Mouse (Mus musculus) limb, embryonic 12.5 days (tissue): ENCODE data around the gene Rab31. TPM values are rescaled to one million over a fixed set of nuclear protein-coding genes. Genes with fewer than 3 reads are reported as not detected.

Source experiments
- ATAC-seq: fragments of 200-750 bp; cut with Nextera tagmentation; 2 replicates; pipeline ENCODE4 v1.8.0; 2017; ENCODE audit warnings: low read depth, moderate TSS enrichment; ENCODE audit not compliant: insufficient number of reproducible peaks, insufficient read depth, low FRiP score, low TSS enrichment
- H3K27ac ChIP-seq: fragments of 300-500 bp; sonication (generic); 2 replicates; pipeline ENCODE4 v1.5.1; 2016; ENCODE audit warnings: mild to moderate bottlenecking, moderate library complexity
- H3K27me3 ChIP-seq: fragments of 300-500 bp; sonication (generic); 2 replicates; pipeline ENCODE4 v1.6.1; 2016; ENCODE audit warnings: mild to moderate bottlenecking, moderate library complexity
- H3K36me3 ChIP-seq: fragments of 300-500 bp; sonication (generic); 2 replicates; pipeline ENCODE4 v1.6.1; 2016; ENCODE audit warnings: mild to moderate bottlenecking, moderate library complexity
- H3K4me1 ChIP-seq: fragments of 300-500 bp; sonication (generic); replicated peaks from 2 replicates; pipeline ENCODE4 v1.6.1; 2016
- H3K4me2 ChIP-seq: fragments of 300-500 bp; sonication (generic); 2 replicates; pipeline ENCODE4 v1.6.1; 2016; ENCODE audit warnings: mild to moderate bottlenecking, moderate library complexity
- H3K4me3 ChIP-seq: fragments of 300-500 bp; sonication (generic); replicated peaks from 2 replicates; pipeline ENCODE4 v1.5.1; 2016; ENCODE audit warnings: mild to moderate bottlenecking
- H3K9ac ChIP-seq: fragments of 300-500 bp; sonication (generic); replicated peaks from 2 replicates; pipeline ENCODE4 v1.6.1; 2016; ENCODE audit warnings: mild to moderate bottlenecking, moderate library complexity
- H3K9me3 ChIP-seq: fragments of 300-500 bp; sonication (generic); 2 replicates; pipeline ENCODE4 v1.6.1; 2016; ENCODE audit warnings: mild to moderate bottlenecking, moderate library complexity
- WGBS: fragments of 180-500 bp; shearing (Covaris S2); methylation state at CpG from one replicate; pipeline ENCODE4 v1.1.7; 2016; 5-methylcytosine and 5-hydroxymethylcytosine counted together
- polyA plus RNA-seq: library from polyadenylated mRNA; unstranded; fragments of >200 nt; fragmentation: Nextera tagmentation; extraction: Ambion mirVana; gene quantifications from 2 replicates; pipeline ENCODE4 v1.2.1, GENCODE M21; 2016

Rab31 gene
- polyA plus RNA-seq, 1 experiment from 2014 or later: 54.0 TPM

DNA sequence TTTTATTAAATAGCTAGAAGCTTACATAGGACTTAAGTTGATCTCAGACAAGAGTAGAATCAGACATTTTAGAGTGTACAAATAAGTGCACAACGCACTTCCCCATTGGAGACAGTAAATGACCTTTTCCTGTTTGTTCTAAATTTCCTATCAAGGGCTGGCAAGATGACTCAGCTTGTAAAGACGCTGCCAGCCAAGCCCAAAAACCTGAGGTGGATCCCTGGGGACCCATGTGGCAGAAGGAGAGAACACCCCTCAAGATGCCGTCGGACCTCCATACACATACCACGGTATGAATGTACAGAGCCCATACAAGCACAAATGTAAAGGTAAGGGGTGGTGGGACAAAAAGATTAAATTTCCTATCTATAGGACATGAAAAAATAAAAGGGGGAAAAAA lies 35.4 kb downstream of the Rab31 start:
- 89% methylated on average over 5 of the region's 5 CpGs for WGBS
- Histone ChIP-seq H3K4me3 (no peak overlapping the region), H3K9ac (no peak overlapping the region), H3K27ac (no peak overlapping the region), H3K4me1 (no peaks in the 10 kb centered on the region), H3K4me2 (no peak overlapping the region), H3K9me3 (no peaks in the 10 kb centered on the region), H3K27me3 (no peaks in the 10 kb centered on the region), H3K36me3 (no peaks in the 10 kb centered on the region)
- ATAC-seq: no peak

DNA sequence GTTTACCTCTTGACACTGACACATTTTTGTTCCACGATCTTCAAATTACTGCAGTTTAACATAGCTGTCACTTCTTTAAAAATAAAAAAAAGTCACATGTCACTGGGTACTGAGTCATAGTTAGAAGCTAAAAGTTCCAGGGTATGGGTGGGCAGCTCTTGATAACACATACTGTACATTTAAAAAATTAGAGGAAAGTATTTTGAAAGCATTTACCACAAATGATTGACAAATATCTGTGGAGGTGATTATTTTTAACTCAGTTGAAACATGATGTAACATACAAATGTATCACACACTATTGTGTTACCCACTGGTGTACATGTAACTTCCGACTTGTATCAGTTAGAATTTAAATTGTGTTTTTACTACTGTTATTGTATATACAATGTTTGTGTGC lies 37.5 kb downstream of the Rab31 start:
- Histone ChIP-seq H3K9ac (no peak overlapping the region), H3K27ac (no peak overlapping the region), H3K27me3 (no peaks in the 10 kb centered on the region), H3K4me3 (no peak overlapping the region), H3K4me2 (no peak overlapping the region), H3K4me1 (no peaks in the 10 kb centered on the region), H3K9me3 (no peaks in the 10 kb centered on the region), H3K36me3 (no peaks in the 10 kb centered on the region)
- ATAC-seq: no peak
- WGBS: 95% methylated on average over 2 of the region's 2 CpGs

DNA sequence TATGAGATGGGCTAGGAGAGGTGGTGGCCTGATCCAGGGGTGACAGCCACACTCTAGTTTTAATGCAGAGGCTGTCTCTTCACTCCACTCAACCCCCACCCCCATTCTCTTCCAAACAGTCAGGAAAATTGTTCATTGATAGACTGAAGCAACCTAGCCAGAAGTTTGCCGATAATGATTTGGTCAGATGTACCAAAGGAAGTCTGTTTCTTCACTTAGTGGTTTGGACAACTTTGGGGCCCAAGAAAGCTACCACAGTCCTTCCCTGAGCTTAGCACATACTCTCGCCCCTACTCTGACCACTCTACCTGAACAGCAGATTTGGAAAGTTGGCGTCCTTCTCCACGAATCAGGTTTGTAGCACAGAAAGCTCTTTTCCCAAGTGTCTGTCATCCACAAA lies 39.9 kb downstream of the Rab31 start:
- Histone ChIP-seq H3K4me1 (no peaks in the 10 kb centered on the region), H3K4me2 (no peak overlapping the region), H3K27ac (no peak overlapping the region), H3K9me3 (no peaks in the 10 kb centered on the region), H3K27me3 (no peaks in the 10 kb centered on the region), H3K36me3 (no peaks in the 10 kb centered on the region), H3K9ac (no peak overlapping the region), H3K4me3 (no peak overlapping the region)
- WGBS: 81% methylated on average over 4 of the region's 4 CpGs
- no peak for ATAC-seq

DNA sequence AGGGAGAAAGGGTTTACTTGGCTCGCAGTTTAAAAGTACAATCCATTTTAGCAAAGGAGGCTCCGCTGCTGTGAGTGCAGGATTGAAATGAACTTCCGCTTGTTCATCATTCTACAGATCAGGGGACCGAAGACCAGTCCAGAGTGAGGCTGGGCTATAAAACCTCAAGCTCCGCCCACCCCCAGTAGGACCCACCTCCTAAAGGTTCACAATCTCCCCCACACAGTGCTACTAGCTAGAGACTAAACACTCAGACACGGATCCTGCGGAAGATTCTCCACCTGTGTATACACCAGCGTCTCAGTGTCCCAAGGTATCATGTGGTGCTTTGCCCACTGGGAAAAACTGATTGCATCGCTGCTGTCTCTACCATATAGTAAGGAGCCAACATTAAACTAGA lies 40.8 kb downstream of the Rab31 start:
- H3K9me3 ChIP-seq: no peaks in the 10 kb centered on the region
- H3K4me3 ChIP-seq: no peak overlapping the region
- no peaks in the 10 kb centered on the region for H3K4me1 ChIP-seq
- H3K36me3 ChIP-seq: no peaks in the 10 kb centered on the region
- 89% methylated on average over 9 of the region's 9 CpGs for WGBS
- no peak overlapping the region for H3K4me2 ChIP-seq
- ATAC-seq: no peak
- H3K27ac ChIP-seq: no peak overlapping the region
- no peaks in the 10 kb centered on the region for H3K27me3 ChIP-seq
- H3K9ac ChIP-seq: no peak overlapping the region

DNA sequence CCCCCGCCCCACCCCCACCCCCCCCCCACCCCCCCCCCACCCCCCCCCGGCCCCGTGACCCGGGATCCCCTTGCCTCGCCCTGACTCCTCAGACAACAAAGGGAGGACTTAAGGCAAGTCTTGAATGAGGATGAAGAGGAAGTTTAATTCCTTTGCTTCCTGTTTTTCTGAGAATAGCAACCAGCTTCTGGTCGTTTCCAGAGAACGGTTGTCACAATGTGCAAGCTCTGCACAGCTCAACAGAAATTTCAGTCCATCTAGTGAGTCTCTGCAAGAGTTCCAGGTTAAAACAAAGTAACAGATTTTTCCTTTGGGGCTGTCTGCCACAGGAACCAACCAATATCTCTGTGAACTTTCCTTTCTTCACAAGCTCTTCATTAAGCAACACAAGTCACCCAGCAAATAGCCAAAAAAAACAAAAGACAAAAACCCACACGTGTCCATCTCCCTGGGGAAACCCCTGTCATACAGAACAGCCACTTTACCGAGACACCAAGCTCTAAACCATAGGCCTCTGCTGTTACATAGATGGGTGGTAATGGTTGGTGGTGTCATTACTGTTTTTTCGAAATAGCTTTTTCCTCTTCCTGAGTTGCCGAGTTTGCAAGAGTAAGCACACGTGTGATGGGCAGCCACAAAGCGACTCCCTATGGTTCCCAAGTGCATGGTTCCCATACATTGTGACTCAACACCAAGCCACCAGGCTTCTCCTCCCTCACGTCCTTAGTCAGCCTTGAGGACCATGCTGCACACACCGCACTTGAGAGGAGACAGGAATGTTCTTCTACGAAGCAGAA lies 42.4 kb downstream of the Rab31 start:
- H3K9ac ChIP-seq: no peak overlapping the region
- no peak overlapping the region for H3K27ac ChIP-seq
- no peak for ATAC-seq
- WGBS: 79% methylated on average over 14 of the region's 16 CpGs
- no peaks in the 10 kb centered on the region for H3K4me1 ChIP-seq
- no peak overlapping the region for H3K4me3 ChIP-seq
- no peak overlapping the region for H3K4me2 ChIP-seq
- H3K27me3 ChIP-seq: no peaks in the 10 kb centered on the region
- no peaks in the 10 kb centered on the region for H3K36me3 ChIP-seq
- no peaks in the 10 kb centered on the region for H3K9me3 ChIP-seq

DNA sequence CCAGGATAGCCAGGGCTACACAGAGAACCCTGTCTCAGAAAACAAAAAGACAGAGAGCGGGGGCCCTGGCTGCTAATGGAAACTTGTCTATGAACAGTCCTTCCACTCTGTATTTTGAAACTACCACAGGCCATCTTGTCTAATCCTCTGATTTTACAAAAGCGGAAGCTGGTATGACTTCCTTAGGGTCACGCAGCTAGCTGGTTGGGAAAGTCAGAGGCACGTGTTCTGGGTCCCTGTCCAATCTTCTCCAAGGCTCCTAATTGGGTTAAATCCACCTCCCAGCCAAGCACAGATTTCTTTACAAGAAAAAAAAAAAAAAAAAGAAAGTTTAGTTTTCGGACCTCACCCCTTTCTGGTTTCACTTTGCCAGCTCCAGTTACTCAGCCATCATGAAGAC lies 45.8 kb downstream of the Rab31 start:
- H3K4me3 ChIP-seq: no peak overlapping the region
- H3K4me2 ChIP-seq: no peak overlapping the region
- 0 out of 2 replicates have a peak, but pooled peaks cover 3% of the 10 kb centered on the region for H3K4me1 ChIP-seq
- no peak overlapping the region for H3K27ac ChIP-seq
- WGBS: 83% methylated on average over 5 of the region's 5 CpGs
- no peak for ATAC-seq
- no peaks in the 10 kb centered on the region for H3K9me3 ChIP-seq
- H3K27me3 ChIP-seq: no peaks in the 10 kb centered on the region
- H3K36me3 ChIP-seq: no peaks in the 10 kb centered on the region
- H3K9ac ChIP-seq: no peak overlapping the region

DNA sequence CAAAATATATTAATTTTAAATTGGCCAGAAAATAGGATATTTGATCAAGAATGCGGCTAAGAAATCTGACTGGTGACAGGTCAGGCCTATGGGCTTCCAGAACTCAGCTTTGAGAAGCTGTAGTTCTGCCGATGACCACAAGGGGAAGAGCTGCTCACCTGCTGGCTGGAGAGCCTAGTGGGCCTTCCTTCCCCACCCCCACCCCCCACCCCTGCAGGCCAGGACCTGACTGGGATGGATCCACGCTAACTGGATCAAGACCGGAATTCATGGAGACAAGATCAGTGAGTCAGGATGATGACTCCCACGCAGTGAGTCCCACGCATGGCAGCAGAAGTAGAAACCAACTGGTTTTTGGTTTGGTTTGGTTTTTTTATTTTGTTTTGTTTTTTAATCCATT lies 46.3 kb downstream of the Rab31 start:
- Histone ChIP-seq H3K4me3 (no peak overlapping the region), H3K27ac (no peak overlapping the region), H3K9ac (no peak overlapping the region), H3K27me3 (no peaks in the 10 kb centered on the region), H3K36me3 (no peaks in the 10 kb centered on the region), H3K4me1 (0 out of 2 replicates have a peak, but pooled peaks cover 3% of the 10 kb centered on the region), H3K4me2 (no peak overlapping the region), H3K9me3 (no peaks in the 10 kb centered on the region)
- WGBS: 83% methylated on average over 6 of the region's 6 CpGs
- ATAC-seq: no peak

DNA sequence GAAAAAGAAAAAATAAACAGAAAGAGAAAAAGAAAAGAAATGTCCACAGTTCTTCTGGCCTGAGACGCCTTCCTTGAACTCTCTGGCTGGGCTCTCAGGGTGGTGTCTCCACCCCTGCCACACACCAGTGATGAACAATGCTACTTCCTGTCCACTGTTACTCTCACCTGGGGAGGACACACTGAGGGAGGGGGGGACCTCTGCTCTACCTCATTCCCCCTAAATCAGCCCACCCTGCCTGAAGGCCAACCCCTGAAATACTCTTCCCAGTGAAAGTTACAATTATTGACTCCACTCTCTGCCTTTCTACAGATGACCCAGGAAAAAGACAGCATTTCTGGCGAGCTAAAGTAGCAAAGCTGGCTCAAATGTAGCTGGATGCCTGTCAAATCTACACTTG lies 46.7 kb downstream of the Rab31 start:
- Histone ChIP-seq H3K36me3 (no peaks in the 10 kb centered on the region), H3K9me3 (no peaks in the 10 kb centered on the region), H3K4me3 (no peak overlapping the region), H3K27me3 (no peaks in the 10 kb centered on the region), H3K9ac (no peak overlapping the region), H3K4me2 (no peak overlapping the region), H3K4me1 (0 out of 2 replicates have a peak, but pooled peaks cover 3% of the 10 kb centered on the region), H3K27ac (no peak overlapping the region)
- ATAC-seq: no peak
- 85% methylated on average over 2 of the region's 2 CpGs for WGBS

DNA sequence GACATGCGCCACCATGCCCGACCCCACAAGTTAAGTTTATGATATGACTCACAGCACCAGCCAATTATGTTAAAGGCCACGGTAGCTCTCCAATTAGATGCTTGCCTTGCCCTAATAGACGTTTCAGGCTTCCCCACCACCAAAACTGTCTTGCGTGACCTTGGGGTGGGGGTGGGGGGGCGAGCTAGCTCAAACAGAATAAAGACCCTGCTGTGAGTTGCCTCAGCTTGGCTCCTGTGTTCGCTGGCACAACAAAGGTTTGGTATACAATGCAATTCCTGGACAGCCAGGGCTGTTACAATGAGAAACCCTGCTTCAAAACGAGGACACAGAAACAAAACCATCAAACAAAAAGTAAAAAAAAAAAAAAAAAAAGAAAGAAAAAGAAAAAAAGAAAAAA lies 47.2 kb downstream of the Rab31 start:
- no peaks in the 10 kb centered on the region for H3K27me3 ChIP-seq
- peaks cover 3% of the 10 kb centered on the region; the same call in 1 of the 2 replicates for H3K36me3 ChIP-seq
- no peak overlapping the region for H3K4me2 ChIP-seq
- H3K4me1 ChIP-seq: 0 out of 2 replicates have a peak, but pooled peaks cover 3% of the 10 kb centered on the region
- ATAC-seq: no peak
- no peak overlapping the region for H3K27ac ChIP-seq
- WGBS: 71% methylated on average over 8 of the region's 8 CpGs
- no peak overlapping the region for H3K4me3 ChIP-seq
- no peaks in the 10 kb centered on the region for H3K9me3 ChIP-seq
- H3K9ac ChIP-seq: no peak overlapping the region

DNA sequence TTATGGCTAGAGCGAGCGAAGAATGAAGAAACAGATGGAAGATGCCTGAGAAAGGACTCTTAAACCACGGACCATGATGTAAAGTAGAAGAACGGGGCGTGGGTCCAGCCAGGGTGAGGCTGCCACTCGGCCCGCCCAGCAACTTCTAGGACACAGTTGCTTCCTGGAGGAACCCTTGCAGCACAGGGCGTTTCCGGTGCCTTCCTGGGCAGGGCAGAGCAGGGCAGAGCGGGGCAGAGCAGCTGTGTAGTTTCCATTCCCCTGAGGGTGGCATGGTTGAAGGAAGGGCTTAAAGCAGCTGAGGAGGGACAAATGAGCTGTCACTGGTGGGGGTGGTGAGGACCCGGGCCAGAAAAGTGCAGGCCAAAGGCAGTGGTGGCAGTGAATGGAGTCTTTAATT lies 48.3 kb downstream of the Rab31 start:
- H3K9me3 ChIP-seq: no peaks in the 10 kb centered on the region
- no peak for ATAC-seq
- 84% methylated on average over 11 of the region's 11 CpGs for WGBS

DNA sequence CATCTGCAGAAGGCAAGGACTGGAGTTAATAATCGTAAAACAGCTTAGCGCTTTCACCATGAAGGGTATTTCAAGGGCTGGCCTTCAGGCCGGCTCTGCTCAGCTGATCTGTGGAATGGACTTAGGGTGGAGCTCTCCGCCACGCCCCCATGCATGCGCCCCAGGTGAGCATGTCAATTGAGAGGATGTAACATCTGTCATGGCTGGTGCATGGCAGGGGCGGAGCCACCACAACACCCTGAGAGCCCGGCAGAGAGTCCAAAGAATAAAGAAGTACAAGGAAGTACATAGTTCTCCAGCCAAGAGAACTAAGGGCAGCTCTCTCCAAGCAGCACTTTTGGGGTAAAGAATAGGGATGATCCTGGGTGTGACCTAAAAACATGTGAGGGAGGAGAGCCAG lies 48.9 kb downstream of the Rab31 start:
- H3K4me3 ChIP-seq: no peak overlapping the region
- H3K9ac ChIP-seq: no peak overlapping the region
- H3K9me3 ChIP-seq: no peaks in the 10 kb centered on the region

More for the DNA sequence above, 48.3 kb downstream of the Rab31 start:
- H3K27me3 ChIP-seq: no peaks in the 10 kb centered on the region
- H3K4me3 ChIP-seq: no peak overlapping the region
- H3K9ac ChIP-seq: no peak overlapping the region
- H3K36me3 ChIP-seq: peaks cover 13% of the 10 kb centered on the region; the same call in 1 of the 2 replicates
- 0 out of 2 replicates have a peak, but pooled peaks cover 3% of the 10 kb centered on the region for H3K4me1 ChIP-seq
- H3K4me2 ChIP-seq: no peak overlapping the region
- no peak overlapping the region for H3K27ac ChIP-seq

DNA sequence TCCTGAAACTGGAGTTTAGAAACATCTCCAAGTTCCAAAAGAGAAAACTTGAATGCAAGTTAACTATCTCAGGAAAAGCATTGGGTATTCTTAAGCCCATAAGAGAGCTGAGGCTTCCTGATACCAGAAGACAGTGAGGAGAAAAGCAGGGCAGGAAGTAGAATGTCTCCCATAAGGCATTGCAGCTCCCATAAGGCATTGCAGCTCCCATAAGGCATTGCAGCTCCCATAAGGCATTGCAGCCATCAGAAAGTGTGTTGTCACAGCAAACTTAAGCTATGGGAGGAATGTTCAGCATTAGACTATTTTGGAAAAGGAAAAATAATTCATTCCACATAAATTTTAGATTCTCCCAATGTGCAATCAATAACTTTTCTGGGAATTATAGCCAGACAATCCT lies 51.2 kb downstream of the Rab31 start:
- no peaks in the 10 kb centered on the region for H3K9me3 ChIP-seq
- no peak for ATAC-seq
- peaks cover 17% of the 10 kb centered on the region; the same call in 1 of the 2 replicates for H3K36me3 ChIP-seq
- no peak overlapping the region for H3K4me3 ChIP-seq
- H3K27ac ChIP-seq: no peak overlapping the region
- no peaks in the 10 kb centered on the region for H3K27me3 ChIP-seq
- H3K4me2 ChIP-seq: no peak overlapping the region
- H3K9ac ChIP-seq: no peak overlapping the region
- H3K4me1 ChIP-seq: 0 out of 2 replicates have a peak, but pooled peaks cover 3% of the 10 kb centered on the region

More for the DNA sequence above, 48.9 kb downstream of the Rab31 start:
- no peak for ATAC-seq
- Histone ChIP-seq H3K4me2 (no peak overlapping the region), H3K4me1 (0 out of 2 replicates have a peak, but pooled peaks cover 3% of the 10 kb centered on the region), H3K36me3 (peaks cover 13% of the 10 kb centered on the region; the same call in 1 of the 2 replicates), H3K27me3 (no peaks in the 10 kb centered on the region), H3K27ac (no peak overlapping the region)
- WGBS: 71% methylated on average over 8 of the region's 8 CpGs
